Mouse (Mus musculus) testis, adult 2 months (tissue): ENCODE results near the gene Polr2c.

Experiments used
- CTCF ChIP-seq: fragments of 200-500 bp; IDR thresholded peaks from 2 replicates; pipeline ENCODE4 v1.5.1; 2012; ENCODE audit warnings: low read depth, mild to moderate bottlenecking, inconsistent platforms, low read length, moderate library complexity; ENCODE audit not compliant: control insufficient read depth, insufficient read depth, insufficient replicate concordance
- POLR2A ChIP-seq: fragments of 200-500 bp; IDR thresholded peaks from 2 replicates; pipeline ENCODE4 v1.6.1; 2012; ENCODE audit warnings: low read depth, mild to moderate bottlenecking, inconsistent platforms, low read length, moderate library complexity; ENCODE audit not compliant: control insufficient read depth

- no peak for TF ChIP-seq CTCF
- TF ChIP-seq POLR2A: no peak
These were observed 31.0 kb upstream of the Polr2c start for GRCm38 (mm10) chr8:94826210-94826609.
